Mouse (Mus musculus) neutrophil, adult 5-6 weeks (primary cell): ENCODE data around the gene Ccdc24. TPM values are rescaled to one million over a fixed set of nuclear protein-coding genes. Genes with fewer than 3 reads are reported as not detected.

Experiments used
- ATAC-seq: fragments of 151-379, 151-347 bp; 2 replicates; pipeline ENCODE4 v1.8.0; 2017; ENCODE audit warnings: mild to moderate bottlenecking, moderate TSS enrichment; ENCODE audit not compliant: insufficient number of reproducible peaks, poor library complexity, low FRiP score, severe bottlenecking; ENCODE audit errors: extremely low read depth
- total RNA-seq: library from RNA; stranded (forward); fragments of 200-1000 nt; gene quantifications from 2 replicates; pipeline ENCODE4 v1.2.3, GENCODE M21; 2017

The Ccdc24 gene
- total RNA-seq, 1 experiment from 2014 or later: not detected

DNA sequence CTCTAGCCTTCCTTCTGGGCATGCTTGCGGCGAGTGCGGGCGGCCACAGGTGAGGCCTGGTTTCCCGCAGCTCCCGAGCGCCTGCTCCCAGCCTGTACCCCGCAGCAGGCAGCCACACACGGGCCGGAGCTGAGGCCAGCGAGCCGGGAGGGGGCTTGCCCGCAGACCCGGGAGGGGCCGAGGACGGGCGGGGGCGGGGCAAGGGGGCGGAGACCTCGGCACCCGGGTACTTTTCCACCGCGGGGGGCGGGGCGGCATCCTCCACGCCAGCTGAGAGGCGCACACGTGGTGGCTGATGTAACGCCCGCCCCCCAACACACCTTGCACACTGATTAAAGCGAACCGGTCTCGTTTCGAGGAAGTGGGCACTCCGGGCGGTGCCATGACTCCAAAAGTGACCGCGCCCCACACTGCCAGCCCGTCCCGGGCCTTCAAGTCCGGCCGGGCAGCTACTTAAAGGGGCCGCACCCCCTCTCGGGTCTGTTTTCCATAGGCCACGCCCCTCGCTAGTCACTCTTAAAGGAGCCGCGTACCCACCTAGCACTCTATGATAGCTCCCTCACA, 36.1 kb downstream of the Ccdc24 start:
- peak; percentile 55 for ATAC-seq

DNA sequence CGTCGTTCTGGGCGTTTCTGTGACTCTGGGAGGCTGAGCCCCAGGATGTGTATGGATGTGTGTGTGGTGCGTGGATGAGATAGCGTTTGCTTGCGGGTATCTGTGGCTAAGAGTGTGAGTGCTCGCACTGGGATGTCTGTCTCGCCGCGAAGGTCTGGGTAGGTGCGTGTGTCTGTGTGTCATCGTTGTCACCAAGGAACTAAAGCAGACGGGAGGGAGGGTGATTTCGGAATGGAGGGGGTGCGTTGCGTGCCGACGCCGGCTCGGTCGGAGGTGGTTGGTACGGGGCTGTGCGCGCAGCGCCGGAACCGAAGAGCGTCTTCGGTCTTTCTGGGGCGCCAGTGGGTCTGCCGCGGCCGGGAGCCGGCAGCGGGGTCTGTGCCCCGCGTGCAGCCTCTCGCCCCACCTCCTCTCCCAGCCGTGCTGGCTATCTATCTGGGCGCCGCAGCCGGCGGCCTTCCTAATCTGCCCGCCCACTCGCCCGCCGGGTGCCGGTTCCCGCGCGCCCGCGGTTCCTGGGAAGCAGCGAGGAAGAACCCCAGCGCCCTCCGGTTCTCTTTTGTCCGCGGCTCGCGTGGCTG, 36.7 kb downstream of the Ccdc24 start:
- no peak for ATAC-seq

DNA sequence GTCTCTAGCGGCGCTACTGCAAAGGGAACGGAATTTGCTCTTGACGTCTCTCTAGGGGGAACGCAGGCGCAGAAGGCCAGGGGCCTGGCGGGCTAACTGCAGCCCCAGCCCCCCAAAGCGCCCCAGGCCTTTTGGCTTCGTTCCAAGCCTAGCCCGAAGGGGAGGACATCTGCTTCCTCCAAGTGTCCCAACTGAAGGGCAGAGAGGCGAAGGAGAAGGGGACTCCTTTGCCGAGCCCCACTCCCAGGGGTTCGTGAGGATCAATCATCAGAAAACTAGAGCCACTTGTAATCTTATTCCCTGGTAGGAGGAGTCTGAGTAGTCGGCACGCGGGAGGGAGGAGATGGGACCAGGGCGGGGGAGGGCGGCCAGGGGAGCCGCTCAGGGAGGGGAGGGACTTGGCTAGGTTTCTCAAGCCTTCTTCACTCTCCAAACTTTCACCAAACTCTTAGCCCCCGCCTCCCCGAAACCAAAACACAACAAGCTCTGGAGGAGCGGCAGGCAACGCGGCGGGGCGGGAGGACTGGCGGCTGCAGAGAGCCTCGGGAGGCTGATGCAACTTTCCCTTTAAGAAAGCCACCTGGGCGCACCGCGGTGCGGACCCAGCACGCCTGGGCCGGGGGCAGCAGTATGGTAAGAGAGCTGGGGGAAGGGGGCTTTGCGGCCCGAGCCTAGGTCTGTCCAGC, 37.4 kb downstream of the Ccdc24 start:
- ATAC-seq: no peak

DNA sequence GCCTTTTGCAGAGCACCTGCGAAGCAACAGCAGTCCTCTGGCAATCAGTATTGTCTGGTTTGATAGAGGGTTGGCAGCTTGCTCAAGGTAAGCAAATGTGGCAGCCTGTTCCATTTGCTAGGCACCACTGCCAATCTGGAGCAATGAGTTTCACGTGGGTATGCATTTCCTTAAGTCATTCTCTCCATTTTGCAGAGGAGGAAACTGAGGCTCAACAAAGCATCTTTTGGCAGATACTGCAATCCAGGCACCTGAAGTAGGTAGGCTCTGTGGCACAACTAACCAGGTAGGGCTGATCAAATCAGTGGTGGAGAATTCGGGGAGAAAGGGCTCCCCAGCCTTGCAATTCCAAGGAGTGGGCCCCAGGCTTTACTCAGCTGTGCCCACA, 37.9 kb downstream of the Ccdc24 start, which contains the start of gene Slc6a9:
Slc6a9 (plus strand) TSS at position 50 of the 388 bp plus-strand sequence.
- no peak for ATAC-seq

DNA sequence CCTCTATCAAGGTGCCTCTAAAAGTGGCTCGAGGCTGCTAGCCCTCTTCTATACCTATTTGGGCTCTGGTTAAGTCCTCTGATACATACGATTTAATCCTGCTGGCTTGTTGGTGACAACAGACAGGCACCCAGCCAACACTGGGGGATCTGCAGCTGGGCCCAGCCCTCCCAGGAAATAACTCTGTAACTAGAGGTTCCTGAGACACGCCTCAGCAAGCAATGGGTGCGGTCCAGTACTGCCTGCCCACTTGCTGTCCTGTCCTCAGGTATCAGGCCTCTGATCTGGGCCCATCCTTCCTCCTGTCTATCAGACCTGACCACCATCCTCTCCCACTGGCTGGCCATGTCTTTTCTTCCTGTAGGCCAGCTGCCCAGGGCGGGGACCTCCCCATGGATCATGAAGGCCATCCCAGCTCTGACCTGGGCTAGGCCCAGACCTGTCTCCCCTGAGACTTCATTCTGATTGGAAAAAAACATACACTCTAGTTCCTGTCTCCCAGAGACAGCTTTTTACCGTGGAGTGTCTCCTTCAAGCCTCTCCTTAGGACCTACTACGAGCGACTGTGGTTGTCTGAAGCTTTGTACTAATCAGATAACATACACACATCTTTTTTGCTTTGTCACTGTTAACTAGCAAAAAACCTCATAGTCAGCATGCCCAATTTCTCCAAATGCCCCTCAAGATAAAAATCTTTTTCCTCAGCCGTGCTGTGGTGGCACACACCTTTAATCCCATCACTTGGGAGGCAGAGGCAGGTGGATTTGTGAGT, 40.3 kb downstream of the Ccdc24 start:
- ATAC-seq: no peak

DNA sequence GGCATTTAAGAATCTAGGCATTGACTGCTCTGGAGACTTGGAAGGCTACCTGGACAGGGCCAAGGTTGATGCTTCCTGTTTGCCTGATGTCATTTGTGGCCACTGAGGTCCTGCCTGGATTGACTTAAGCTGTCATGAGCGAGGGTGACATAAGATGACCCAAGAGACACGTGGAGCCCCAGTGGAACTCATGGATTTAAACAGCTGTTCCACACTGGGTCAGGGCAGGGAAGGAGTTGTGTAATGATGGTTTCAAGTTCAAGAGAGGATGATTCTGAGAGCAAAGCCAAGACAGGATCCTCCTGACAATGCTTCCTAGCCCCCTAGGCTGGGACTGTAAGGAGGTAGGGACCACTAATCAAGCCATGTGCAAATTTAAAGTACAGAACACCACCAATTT, 40.9 kb downstream of the Ccdc24 start:
- no peak for ATAC-seq

DNA sequence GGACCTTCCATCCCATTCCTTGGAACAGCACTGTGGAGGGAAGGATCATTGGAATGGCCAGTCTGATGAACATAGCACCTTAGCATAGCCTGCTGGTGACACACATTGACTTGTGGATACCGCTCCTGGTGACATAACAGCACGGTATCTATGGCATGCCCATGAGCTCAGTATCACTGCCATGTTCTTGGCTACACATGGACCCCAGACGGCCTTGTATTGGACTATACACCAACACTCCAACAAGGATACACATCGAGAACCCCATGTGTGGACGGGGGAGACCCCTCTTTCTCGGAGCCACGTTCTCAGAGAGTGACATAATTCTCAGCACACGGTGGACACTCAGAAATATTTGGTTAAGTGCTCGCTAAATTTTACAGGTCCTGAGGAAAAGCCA, 41.6 kb downstream of the Ccdc24 start:
- no peak for ATAC-seq

DNA sequence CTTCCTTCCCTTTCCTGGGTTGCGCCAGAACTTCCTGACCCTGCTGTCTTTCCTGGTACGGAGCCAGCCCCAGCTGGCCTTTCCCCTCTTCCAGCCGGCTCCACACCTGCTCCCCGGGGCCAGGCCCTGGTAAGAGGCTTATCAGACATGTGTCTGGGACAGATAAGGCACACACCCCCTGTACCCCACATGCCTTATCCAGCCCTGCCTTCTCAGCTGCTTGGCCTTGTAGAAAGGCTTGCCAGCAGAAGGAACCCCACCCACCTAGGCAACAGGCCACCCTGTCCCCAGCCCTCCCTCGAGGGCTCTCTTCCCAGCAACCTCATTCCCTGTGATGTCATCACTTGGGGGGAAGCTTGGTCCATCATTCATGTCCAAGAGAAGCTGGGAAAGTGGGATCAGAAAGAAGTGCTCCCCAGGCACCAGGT, 42.2 kb downstream of the Ccdc24 start:
- ATAC-seq: no peak

DNA sequence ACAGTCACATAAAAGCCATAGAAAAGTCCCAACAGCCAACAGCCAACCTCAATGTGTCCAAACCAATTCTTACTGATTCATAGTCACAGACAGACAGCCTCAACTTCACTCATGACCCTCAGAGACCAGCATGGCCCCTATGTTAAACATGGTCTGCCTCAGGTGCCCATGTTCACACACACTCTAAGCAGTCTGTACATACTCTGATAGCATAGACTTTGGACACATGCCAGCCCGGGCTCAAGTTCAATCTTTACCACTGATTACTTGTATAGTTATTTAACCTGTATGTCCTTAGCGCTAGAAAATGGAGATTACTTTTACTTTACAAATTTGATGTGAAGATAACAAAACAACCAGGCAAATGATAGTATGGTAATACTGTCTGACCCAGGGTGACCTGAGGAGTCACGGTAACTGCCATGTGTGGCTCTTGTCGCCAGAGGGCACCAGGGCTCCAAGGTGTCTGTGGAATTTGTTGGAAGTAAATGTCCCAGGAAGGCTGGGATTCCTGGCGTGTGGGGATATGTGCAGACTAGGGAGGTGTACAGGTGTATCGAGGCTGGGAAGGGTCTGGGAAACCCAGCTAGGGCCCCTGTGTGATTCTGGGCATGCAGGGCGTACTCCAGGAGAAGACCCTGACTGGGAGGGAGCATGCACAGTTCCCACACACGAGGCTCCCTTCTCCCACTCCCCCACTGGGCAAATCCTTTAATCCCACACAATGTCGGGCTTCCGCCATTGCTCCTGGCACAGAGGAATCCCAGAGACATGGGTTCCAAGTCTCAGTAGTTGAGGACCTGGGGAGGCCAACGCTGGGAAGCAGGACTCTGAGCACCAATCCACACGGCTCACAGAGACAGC, 42.9 kb downstream of the Ccdc24 start:
- no peak for ATAC-seq

DNA sequence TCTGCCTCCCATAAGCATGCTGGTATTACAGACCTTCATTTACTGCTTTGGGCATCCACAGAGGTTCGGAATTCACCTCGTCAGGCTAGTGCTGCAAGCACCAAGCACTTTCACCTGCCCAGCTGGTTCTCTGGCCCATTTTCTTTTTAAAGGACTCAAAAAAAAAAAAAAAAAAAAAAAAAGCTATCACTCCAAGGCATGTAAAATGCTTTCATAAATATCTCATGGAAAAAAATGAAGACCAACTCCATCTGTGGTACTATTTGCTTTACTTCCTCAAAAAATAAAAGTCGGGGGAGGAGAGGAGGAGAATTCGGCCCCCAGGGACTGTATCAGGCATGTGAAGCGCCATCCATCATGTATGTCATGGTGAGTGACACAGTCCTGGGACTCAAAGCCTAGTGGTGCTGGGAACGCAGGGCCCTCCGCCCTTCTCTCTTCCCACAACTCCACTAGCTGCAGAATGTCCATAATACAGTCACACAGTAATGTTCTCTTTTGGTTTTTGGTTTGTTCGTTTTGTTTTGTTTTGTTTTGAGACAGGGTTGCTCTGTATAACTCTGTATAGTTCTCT, 43.7 kb downstream of the Ccdc24 start:
- ATAC-seq: no peak

DNA sequence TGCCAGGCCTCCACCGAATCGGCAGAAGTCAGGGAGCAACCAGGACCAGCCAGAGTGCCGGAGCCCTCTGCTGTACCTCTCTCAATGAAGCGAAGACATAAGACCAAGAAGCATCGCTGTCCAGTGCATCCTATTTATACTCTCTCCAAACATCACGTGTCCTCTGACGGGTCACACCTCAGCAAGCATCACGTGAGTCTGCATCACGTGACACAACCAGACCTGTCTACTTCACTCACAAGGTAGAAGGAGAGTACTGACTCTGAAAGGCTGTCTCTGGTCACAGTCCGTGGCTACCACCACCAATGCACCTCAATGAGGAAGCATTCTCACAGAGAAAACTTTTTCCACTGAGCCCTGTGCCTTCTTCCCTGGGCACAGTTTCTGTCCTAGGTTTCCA, 54.3 kb downstream of the Ccdc24 start:
- no peak for ATAC-seq

DNA sequence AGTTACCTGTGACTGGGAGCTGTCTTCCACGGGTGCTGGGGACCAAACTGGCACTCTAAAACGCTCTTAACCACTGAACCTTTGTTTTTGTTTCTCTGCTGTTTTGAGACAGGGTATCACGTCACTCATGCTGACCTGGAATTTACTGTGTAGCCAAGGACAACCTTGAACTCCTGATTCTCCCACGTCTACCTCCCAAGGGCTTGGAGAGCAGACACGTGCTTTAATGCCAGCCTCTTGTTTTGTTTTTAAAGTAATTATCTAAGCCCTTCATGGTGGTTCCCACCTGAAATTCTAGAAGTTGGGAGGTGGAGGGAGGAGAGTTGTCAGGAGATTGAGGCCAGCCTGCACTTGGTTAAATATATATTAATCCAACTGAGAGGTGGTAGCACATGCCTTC, 55.6 kb downstream of the Ccdc24 start:
- ATAC-seq: no peak

Other genes with a start within 250 kb of the Ccdc24 start
- 12.7 and 21.6 TPM in 2 replicates for gene Dmap1, start 190.3 kb downstream of the Ccdc24 start, total RNA-seq
- not detected in 2 replicates for gene Gm12845, start 148.1 kb downstream of the Ccdc24 start, total RNA-seq
- gene Klf17, start 106.9 kb downstream of the Ccdc24 start, total RNA-seq: not detected in 2 replicates
- gene Slc6a9, start 38.1 kb downstream of the Ccdc24 start, total RNA-seq: not detected in 2 replicates
- gene B4galt2, start 10.9 kb upstream of the Ccdc24 start, total RNA-seq: 0.61 TPM in 1 of 2 replicates, not detected in the other
- gene Atp6v0b, start 14.8 kb upstream of the Ccdc24 start, total RNA-seq: 136 and 175 TPM in 2 replicates
- 10.6 and 11.8 TPM in 2 replicates for gene Dph2, start 19.5 kb upstream of the Ccdc24 start, total RNA-seq
- gene Ipo13, start 42.4 kb upstream of the Ccdc24 start, total RNA-seq: 15.5 and 15.9 TPM in 2 replicates
- not detected in 2 replicates for gene Artn, start 57.2 kb upstream of the Ccdc24 start, total RNA-seq